Mouse (Mus musculus): ENCODE data around the gene Tnrc18. TPM values are rescaled to one million over a fixed set of nuclear protein-coding genes. Genes with fewer than 3 reads are reported as not detected.

Gene Tnrc18
- total RNA-seq, 4 experiments from 2014 or later, result 26.0 to 42.3 (median 30.7) TPM

DNA sequence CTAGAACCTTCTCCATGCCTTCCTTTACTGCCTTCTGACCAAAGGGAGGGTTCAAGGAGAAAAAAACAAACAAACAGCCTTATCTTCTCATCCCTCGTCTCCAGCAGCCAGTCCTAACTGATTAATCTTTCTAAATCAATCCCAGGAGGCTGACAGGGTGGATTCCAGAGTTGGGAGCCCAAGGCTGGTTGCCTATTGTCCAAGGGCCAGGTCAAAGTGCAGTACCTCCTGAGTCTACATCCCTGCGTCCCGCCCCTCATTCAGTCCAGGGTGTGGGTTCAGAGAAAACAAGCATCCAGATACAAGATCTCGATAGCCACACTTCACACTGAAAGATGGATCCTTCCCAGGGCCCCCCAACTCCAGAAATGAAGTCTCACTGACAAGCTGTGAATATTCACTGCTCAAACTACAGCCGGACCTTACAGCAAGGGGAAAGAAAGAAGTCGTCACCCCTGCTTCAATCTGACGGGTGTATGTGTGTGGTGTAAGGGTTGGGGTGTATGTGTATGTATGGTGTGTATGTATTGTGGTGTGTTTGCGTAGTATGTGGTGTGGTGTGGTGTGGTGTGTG is 5.5 kb downstream of the Tnrc18 start:
- DNase-seq (ENCODE audit: low spot score in 2 of 2), result no peak

DNA sequence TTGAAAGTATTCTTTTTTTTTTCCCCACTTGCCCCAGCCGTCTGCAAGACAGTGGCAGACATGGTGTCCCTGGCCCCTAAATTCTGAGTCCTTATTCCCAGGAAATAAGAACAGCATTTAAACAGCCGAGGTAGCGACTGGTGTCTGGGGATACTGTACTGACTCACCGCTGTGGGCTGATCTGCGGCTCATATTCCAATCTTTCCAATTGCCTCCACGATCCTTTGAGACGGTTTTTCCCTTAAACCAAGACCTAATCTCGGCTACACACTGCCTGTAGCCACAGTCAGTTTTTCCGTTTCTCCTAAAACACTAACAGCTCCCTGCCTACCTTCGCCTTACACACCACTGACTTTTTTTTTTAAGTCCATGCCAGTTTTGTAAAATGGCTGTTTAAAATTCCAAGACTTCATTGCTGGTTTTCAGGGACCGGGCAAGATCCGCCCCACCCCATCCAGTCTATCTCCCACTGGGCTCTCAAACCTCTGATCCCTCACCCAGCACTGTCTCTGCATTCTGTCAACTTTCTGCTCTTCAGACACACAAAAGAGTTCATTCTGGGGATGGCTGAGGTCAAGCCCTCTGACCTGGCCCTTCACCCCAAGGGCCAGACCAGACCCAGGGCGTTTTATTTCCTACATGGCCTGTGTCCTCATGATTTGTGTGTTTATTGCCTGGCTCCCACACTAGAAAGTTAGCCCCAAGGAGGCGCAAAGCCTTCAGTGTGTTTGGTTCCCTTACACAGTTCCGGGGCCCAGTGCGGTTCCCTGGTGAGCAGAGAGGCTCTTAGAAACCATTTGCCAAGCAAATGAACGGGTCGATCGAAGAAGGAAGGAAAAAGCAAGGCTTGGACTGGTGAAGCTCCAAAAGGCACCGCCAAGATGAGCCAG is 6.5 kb downstream of the Tnrc18 start:
- no peak for DNase-seq (ENCODE audit: low spot score in 2 of 2)

- no peak for DNase-seq (ENCODE audit: low spot score in 2 of 2)
Measured at GRCm38 (mm10) chr5:142807661-142808060, 9.8 kb downstream of the Tnrc18 start.

DNA sequence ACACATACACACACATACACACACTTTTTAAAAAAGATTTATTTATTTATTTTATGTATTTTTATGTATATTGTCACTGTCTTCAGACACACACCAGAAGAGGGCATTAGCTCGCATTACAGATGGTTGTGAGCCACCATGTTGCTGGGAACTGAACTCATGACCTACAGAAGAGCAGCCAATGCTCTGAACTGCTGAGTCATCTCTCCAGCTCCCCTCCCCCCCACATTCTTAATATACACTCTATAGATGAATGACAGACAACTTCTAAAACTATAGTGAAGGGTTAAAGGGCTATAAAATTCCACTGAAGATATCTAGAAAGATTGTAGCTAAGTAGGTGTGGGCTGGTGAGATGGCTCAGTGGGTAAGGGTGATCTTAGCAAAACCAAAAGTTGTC is 13.7 kb downstream of the Tnrc18 start:
- no peak for DNase-seq (ENCODE audit: low spot score in 2 of 2)

GRCm38 (mm10) chr5:142802884-142803283 is 14.6 kb downstream of the Tnrc18 start:
- DNase-seq (ENCODE audit: low spot score in 2 of 2), result no peak

GRCm38 (mm10) chr5:142801977-142802376 is 15.5 kb downstream of the Tnrc18 start:
- DNase-seq (ENCODE audit: low spot score in 2 of 2), result no peak

DNA sequence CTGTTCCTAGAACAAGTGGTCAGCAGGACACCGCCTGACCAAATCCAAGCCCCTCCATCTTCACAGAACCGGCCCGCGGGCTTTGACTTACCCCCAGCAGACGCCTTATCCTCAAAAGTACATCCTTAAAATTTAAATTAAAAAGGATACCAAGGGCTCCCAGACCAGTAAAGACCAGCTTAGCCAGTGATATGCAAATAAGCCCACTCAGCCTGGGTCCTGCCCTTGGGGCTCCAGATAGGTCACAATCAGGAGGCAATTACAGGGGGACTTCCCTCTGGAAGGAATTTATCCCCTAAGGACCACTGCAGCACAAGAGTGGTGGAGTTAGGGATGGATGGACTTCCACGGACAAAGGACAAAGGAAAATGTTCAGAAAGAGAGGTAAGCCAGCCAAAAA is 16.8 kb downstream of the Tnrc18 start:
- no peak for DNase-seq (ENCODE audit: low spot score in 2 of 2)

- no peak for DNase-seq (ENCODE audit: low spot score in 2 of 2)
Measured at GRCm38 (mm10) chr5:142800198-142800597, 17.3 kb downstream of the Tnrc18 start.

DNA sequence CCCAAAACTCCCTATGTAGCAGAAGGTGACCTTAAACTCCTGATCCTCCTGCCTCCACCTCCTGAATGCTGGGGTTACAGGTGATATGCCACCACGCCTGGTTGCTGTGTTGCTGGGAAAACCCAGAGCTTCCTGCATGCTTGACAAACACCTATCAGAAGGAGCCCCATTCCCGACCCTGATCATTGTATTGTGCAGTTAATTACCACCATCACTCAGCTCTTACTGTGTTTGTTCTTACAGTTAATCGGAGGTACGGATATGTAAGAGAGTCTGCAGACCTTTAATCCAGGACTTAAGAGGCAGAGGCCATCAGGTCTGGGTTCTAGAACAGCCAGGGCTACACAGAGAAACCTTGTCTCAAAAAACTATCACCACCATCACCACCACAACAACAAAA is 18.2 kb downstream of the Tnrc18 start:
- DNase-seq (ENCODE audit: low spot score in 2 of 2), result no peak

GRCm38 (mm10) chr5:142798190-142798589 is 19.3 kb downstream of the Tnrc18 start:
- no peak for DNase-seq (ENCODE audit: low spot score in 2 of 2)

DNA sequence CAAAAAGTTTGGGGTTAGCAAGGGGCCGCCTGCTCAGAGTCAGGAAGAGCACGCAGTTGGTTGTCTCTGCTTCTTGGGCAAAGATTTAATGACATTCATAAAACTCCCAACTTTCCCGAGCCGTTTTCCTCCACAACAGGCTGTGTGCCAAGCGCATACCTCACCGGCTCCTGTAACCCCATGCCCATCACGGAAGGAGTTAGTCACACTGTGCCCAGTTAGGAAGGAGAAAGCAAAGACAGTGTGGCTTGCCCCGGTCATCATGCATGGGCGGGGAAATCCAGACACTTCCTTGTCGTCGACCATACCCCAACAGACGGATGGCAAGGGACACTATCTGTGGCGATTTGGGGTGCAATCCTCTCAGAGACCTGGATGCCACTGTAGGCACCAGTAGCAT is 19.8 kb downstream of the Tnrc18 start:
- DNase-seq (ENCODE audit: low spot score in 2 of 2), result no peak

GRCm38 (mm10) chr5:142796921-142797320 is 20.5 kb downstream of the Tnrc18 start:
- DNase-seq (ENCODE audit: low spot score in 2 of 2), result no peak

- no peak for DNase-seq (ENCODE audit: low spot score in 2 of 2)
Measured at GRCm38 (mm10) chr5:142794582-142794981, 22.9 kb downstream of the Tnrc18 start.

GRCm38 (mm10) chr5:142794161-142794560 is 23.3 kb downstream of the Tnrc18 start:
- no peak for DNase-seq (ENCODE audit: low spot score in 2 of 2)

- no peak for DNase-seq (ENCODE audit: low spot score in 2 of 2)
Measured at GRCm38 (mm10) chr5:142792594-142792993, 24.9 kb downstream of the Tnrc18 start.

GRCm38 (mm10) chr5:142788279-142788678 is 29.2 kb downstream of the Tnrc18 start:
- DNase-seq (ENCODE audit: low spot score in 2 of 2), result no peak

DNA sequence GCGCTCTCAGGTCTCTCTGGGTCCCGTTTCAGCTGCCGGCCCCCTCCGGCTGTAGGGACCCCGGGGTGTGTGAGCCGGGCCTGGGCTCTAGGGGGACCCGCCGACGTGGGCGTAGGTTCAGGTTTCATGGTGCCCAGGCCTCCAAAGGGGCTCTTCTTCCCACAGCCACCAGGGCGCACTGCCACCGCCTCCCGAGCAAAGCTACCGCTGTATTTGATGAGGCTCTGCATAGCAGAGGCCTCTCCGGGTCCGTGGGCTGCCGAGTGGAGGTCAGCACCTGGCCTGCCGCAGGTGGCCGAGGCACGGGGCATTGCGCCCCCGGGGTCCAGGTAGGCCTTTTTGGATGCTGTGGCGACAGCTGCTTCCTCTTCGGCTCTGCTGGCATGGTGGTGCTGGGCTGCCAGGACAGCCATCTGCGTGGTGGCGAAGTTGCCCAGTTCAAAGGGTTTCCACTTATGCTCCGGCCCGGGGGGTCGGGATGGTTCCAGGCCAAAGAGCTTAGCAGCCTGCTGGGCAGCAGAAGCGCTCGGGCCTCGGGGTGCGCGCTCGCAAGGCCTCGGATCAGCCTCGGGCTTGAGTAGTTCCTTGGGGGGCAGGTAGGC is 30.1 kb downstream of the Tnrc18 start:
- DNase-seq (ENCODE audit: low spot score in 2 of 2), result no peak

GRCm38 (mm10) chr5:142786709-142787108 is 30.8 kb downstream of the Tnrc18 start:
- DNase-seq (ENCODE audit: low spot score in 2 of 2), result no peak

DNA sequence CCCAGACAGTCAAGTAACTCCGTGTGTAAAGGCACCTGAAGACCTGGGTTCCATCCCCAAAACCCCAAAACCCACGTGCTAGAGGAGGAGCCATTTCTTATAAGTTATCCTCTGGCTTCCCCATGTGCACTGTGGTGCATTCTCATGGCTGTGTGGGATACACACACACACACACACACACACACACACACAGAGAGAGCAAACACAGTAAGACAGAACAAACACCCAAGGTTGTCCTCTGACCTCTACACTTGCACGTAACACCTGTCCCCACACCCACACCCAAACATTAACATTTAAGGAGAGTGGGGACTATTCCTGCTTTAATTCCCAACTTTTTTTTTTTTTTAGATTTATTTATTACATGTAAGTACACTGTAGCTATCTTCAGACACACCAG is 31.2 kb downstream of the Tnrc18 start:
- no peak for DNase-seq (ENCODE audit: low spot score in 2 of 2)

DNA sequence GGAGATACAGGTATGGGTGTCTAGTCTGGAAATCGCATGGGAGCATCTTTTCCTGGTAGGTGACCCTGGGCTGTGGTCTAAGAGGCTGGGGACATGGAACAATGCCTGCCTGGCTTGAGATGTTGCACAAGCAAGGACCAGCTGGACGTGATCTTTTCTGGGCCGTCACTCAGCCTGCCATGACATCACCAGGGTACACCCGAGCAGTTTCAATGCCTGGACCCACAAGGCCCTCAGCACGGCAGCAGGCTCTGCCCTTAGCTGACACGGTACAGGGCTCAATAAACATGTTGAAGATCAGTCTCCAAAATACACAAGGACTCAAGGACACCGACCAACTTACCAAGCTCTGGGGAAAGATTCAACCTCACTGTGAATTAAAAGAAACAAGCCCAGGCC is 34.3 kb downstream of the Tnrc18 start:
- no peak for DNase-seq (ENCODE audit: low spot score in 2 of 2)

- no peak for DNase-seq (ENCODE audit: low spot score in 2 of 2)
Measured at GRCm38 (mm10) chr5:142782459-142783141, 34.9 kb downstream of the Tnrc18 start.

GRCm38 (mm10) chr5:142780579-142780978 is 36.9 kb downstream of the Tnrc18 start:
- no peak for DNase-seq (ENCODE audit: low spot score in 2 of 2)
